Mouse (Mus musculus) 3134 (cell line): ENCODE data around the gene 1700020D05Rik.
A peak's percentile ranks its signal among the peaks of the same experiment; 100 is the strongest.
"Not testable (repeated sequence)": the region's sequence is repeated elsewhere in the genome, so short reads cannot be mapped to it uniquely, and the experiment has no call there.

Experiments
- DNase-seq: peaks from one replicate; pipeline ENCODE4 v3.0.0-alpha.2; 2011; ENCODE audit warnings: low spot score; ENCODE audit not compliant: insufficient read length; ENCODE audit errors: extremely low read depth

The 1700020D05Rik gene

DNA sequence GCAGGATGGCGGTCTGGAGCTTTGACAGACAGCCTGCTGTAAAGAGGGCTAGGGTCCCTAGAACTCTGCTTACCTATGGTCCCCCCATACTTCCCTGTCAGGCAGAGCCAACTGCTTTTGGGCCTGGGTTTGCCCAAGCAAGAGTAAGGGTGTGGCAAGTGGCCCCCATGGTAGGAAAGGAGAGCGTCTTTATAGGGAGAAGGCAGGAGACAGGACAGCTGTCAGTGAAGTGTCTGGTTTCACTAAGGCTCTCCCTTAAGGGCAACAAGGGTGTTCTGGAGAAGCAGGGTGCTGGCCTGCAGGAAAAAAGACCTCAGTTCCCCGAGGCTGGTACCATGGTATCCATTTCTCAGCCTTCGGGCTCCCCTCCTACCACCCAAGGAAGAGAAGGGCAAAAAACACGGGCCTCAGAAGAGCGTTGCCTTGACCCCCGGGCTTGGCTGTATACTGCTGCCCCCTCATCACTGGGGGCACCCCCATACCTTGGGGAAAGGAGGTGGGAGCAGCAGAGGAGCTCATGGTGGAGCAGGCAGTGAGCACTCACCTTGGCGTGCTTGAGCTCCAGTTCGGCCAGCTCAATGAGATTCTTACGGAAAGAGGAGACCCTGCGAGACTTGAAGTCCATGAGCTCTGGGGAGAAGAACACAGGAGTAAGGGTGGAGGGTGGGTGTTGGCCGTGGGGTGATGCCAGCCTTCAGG lies 8.1 kb downstream of the 1700020D05Rik start:
- no peak for DNase-seq

DNA sequence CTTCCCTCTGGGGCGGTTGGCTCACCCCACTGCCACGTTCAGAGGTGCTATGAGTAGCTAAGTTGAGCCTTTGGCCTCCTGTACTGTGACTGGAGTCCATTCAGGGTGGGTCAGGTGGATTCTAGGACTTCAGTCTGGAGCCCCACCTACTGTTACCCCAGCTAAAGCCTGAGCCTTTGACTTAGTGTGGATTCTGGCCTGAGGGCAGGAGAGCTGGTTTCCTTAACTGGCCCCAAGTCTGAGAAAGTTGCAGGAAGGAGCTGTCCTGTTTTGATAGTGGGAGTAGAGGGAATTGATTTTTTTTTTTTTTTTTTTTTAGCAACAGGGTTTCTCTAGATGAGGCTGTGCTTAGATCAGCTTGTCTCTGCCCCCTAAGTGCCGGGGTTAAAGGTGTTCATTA lies 9.3 kb downstream of the 1700020D05Rik start:
- DNase-seq: no peak

DNA sequence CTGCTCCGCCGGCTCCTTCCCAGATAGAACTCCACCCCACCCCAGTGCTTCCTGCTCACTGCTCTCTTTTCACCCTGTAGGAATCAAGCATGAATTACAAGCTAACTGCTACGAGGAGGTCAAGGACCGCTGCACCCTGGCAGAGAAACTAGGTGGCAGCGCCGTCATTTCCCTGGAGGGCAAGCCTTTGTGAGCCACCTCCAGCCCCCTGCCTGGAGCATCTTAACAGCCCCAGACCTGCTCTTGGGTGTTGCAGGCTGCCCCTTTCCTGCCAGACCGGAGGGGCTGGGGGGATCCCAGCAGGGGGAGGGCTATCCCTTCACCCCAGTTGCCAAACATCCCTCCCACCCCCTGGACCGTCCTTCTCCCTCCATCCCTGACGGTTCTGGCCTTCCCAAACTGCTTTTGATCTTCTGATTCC lies 10.3 kb downstream of the 1700020D05Rik start:
- DNase-seq: not testable (repeated sequence)

DNA sequence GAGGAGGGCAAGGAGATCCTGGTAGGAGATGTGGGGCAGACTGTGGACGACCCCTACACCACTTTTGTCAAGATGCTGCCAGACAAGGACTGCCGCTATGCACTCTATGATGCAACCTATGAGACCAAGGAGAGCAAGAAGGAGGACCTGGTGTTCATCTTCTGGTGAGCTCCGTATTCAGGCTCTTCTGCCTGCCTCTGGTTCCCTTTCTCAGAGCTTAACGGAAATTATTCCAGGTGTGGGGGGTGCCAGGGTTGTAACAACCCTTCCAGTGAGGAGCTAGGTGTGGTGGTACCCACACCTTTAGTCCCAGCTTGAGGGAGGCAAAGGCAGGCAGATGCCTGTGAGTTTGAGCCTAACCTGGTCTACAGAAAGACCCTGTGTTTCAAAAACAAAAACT lies 10.9 kb downstream of the 1700020D05Rik start:
- no peak for DNase-seq

DNA sequence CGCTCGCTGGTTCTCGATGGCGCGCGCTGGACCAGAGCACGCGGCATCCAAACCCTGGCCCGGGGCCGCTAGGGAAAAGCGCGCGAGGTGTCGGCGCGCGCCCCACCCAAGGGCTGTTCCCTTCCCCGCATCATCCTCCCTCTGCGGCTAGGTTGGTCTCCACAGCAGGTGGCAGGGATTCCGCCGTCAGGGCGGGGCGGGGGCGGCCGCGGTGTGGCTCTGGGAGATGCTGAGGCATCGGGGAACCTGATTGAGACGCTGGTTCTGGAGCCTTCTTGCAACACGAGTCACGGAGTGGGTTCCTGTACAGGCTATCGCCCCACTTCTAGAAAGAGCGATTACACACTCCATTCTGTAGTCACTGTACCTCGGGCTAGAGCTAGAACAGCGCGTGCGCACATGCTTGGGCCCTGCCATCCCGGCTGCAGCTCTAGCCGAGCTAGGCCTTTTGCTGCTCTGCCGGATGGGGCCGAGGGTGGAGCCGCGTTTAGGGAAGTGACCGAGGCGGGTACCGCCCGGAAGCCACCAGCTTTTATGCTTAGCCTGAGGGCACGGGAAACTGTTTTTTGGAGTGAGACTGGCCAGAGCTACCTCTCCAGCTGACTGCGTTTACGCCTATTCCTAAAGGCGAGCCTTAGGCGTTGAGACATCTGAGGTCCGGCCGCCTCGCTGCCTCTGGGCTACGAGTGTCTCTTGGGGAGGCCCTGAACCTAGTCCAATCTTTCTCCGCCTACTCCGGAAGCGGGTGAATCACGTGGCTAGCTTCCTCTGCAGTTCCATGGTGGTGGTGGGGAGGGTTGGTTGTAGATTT lies 12.5 kb downstream of the 1700020D05Rik start:
- peak; percentile 82 for DNase-seq

DNA sequence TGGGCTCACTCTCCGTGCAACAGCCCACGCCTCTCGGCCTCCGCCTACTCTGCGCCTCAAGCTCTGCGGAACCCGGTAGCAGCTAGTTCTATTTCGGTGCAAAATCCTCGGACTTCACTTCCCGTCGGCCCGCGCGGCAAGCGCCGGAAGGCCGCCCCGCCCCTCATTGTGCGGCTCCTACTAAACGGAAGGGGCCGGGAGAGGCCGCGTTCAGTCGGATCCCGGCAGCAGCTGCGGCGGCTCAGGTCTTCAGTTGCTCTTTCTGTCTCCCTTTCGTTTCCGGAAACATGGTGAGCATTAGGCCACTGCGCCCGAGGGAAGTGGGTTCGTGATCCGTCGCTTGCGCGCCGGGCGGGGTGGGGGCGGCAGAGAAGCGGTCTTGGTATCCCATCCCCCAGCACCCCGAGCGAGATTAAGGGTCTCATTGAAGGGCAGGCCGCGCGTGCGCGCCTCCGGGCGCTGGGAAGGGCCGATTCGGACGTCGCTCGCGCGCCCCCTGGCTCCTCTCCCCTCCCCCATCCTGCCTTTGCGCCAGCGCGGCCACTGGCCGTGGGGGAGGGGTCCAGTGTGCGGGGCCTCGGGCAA lies 13.2 kb downstream of the 1700020D05Rik start, which contains the start of gene Cfl1:
Gene Cfl1, plus strand, starts transcription at position 143 of the 585 bp plus-strand sequence.
- peak; percentile 96 for DNase-seq

DNA sequence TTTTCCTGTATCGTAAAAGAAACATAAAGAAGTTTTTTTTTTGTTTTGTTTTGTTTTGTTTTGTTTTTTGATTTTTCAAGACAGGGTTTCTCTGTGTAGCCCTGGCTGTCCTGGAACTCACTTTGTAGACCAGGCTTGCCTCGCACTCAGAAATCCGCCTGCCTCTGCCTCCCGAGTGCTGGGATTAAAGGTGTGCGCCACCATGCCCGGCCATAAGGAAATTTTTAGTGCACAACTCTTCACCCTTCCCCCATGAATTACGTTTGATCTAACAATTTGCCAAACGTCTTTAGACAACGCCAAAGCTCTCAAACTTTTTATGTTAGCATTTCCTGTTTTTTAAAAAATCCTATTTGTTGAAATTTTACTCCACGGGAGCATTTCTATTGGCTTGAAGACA lies 13.9 kb downstream of the 1700020D05Rik start:
- DNase-seq: not testable (repeated sequence)

DNA sequence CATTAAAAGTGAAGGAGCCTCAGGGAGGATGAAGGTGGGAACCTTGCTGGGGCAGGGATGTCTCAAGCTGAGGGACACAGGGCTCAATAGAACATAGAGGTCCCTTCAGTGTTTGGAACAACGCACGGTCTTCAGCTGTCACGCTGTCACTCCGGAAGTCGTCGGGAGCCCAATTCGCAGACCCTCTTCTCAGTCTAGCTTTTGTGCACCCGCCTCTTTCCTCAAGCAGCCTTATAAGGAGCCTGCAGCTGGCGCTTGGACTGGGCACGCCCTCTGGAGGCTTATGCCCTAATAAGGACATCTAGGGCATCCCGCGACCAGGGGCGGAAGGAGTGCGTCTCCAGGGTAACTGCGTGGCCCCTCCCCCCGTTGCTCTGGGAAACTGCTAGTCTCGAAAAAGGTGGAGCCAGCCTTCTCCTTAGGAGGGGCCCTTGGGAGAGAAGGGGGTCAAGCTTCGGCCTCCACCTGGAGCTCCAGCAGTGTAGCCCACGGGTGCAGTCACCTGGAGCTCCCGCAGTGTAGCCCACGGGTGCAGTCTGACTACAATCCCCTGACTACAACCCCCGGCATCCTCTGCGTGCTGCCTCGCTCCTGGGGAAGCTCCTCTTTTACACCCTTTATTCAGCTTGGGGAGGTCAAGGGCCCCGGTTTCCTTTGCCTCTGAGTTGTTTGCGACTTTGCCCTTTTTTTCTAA lies 14.6 kb downstream of the 1700020D05Rik start:
- DNase-seq: peak; percentile 96

DNA sequence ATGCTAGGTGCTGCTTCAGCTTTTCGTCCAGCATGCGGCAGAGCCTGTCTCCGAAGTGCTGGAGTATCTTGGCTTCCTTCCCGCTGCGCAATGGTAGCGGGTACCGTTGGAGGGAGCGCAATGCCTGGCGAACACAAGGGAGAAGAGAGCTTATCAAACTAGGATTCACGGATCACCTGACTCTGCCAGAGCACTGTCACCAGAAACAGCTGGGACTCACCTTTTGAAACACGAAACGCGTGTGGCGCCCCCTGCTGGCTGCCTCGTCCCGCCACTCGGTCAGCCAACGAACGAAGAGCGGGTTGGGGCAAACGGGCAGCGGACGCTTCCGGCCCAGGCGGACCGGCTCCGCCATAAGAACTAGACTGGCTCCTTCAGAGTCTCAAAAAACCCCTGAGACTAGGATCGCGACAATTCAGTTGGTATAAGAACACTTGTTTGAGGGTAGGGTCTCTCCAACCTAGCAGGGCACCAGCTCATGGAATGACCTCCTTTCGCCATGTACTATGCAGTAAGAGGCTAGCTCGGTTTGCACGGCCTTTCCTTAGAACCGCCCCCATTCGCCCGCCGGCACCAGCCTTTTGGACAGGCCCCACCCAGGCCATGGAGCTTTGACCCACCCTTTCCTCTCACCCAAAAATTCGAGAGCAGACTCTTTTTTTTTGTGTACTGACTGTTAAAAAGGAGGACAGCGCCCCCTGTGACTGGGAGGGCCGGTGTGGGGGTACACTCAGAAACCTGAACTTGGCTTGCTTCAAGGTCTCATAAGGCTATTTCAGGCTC lies 15.6 kb downstream of the 1700020D05Rik start, which contains the start of gene Mus81:
Gene Mus81, minus strand, starts transcription at position 635 of the 783 bp plus-strand sequence.
- DNase-seq: peak; percentile 93

DNA sequence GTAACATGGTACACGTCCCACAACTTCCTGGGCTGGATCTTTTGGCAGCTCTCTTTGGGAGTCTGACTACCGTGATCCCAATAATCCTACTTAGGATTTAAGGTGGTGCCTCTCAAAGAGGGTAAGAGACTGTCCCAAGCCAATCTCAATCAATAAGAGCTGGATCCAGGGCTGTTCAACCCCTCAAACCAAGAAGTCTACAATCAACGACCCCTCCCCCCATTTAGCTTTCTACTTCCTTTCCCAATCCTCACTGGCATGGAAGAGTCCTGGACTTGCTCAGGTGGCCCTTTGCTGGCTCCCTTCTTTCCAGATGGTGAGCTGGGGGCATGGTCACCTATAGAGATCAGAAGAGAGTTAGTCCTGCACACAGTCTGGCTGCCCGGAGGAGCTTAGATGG lies 16.8 kb downstream of the 1700020D05Rik start:
- DNase-seq: no peak

DNA sequence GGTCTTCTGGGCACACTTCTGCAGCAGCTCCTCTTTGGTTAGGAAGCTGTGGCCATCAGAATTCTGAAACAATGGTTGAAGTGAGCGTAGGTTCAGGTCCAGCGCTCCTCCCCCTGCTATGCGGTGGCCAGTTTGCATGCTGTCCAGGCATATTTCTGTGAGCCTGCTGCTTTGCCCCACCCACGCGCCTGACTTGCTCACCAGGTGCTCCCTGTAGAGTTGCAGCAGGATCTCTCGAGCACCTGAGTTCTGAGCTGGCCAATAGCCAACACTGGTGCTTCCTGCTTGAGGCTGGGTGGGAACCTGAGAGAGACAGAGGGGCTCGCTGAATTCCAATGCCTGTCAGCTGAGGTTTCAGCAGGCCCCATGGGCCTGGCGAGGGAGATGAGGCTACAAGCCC lies 17.3 kb downstream of the 1700020D05Rik start:
- DNase-seq: no peak

DNA sequence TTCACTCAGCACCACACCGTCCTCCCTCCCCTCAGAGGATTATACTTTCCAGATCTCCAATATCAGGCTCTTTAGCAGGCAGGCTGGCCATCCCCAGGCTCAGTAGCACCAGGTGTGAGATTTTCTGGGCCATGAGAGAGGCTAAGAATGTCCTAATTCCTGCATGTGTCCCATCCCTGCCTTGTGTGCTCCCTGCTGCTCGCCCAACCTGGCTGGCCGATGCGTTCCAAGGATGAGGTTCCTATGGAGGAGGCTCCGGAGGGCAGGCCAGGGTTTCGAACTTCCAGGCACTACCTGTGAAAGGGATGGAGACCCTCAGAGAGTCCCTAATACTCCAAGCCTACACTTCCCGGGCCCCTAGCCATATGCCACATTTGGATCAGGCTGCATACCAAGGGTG lies 17.8 kb downstream of the 1700020D05Rik start:
- no peak for DNase-seq

DNA sequence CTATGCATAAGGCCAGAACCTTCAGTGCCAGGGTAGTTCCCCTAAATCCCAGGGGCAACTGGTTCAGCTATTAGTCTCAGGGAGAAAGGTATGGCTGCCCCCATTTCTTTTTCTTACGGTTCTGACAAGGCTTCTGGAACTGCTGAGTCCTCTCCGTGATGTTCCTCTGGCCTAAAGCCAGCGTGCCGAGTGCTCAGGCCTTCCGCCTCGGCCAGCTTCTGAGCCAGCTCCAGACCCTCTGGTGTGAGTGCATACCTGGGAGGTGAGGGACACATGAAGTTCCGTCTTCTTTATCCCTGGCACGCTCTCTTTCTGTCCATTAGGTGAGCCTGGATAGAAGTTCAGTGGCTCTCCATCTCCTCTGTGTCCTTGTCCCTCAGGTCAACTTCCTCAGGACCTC lies 18.2 kb downstream of the 1700020D05Rik start:
- DNase-seq: no peak

DNA sequence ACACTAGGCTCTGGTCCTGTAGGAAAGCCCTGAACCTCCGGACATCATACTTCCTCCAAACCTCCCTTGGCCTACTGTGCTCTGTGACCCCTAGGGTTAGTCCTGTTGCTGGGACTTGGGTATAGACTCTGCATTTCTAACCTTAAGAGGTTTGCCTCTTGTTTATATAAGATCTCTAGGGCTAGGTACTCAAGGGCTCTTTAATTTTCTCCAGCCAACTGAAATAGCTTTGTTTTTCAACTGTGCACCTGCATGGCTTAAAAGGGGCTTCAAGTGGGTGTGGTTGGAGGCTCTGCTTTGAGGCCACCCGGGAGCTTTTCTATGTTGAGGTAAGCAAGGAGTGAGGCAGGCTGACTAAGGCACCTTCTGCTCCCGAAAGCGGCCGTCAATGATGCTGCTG lies 19.1 kb downstream of the 1700020D05Rik start:
- no peak for DNase-seq

DNA sequence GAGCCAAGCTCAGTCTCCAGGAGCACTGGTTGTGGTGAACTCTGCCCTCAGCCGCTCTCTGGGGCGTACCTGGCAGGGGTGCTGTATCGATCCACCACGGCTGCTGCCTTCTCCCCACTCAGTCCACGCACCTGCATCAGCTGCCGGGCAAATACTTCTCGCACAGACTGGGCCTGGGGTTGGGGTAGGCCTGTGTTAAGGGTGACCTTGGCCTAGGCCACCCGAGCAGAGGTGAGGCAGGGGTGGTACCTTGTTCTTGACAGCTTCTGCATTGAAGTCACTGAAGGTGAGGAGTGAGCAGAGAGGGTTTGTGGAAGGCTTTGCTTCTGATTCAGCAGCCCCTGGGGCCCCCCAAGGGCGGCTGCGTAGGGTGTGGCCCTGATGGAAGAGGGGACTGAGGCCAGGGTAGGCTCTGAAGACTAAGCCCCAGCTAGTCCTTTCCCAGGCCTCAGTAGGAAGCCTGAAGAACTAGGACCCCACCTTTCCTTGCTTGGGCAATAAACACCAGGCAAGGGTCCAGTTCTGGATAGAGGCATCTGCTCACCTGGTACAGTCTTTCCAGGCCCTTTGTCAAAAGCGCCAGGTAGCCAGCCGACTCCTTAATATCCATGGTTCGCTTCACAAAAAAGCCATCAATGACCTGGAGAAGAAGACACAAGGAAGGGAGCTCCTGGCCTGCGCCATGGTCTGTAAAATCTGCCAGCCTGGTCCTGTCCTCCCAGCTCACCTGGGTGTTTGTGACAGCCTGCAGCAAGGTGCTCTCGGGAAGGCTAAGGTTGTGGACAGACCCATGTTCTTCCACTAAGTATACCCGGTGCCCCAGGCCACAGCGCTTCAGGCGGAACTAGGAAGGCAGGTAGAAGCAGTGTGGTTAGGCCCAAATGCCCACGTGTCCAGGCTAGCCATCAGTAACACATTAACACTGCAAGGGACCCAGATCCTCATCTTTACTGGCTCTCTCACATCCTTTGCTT lies 19.9 kb downstream of the 1700020D05Rik start:
- no peak for DNase-seq

DNA sequence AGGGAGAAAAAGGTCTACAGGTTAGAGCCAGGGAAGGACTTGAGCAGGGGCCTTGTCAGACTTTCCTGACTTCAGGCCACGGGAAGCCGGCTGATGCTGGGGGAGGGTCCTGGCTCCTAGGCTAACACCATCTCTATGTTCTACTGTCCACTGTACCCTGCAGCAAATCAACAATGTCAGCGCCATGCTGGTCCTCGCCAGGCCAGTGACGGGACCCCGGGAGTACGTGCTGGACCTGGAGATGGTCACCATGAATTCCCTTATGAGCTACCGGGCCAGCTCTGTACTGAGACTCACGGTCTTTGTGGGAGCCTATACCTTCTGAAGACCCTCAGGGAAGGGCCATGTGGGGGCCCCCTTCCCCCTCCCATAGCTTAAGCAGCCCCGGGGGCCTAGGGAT lies 22.2 kb downstream of the 1700020D05Rik start:
- no peak for DNase-seq

DNA sequence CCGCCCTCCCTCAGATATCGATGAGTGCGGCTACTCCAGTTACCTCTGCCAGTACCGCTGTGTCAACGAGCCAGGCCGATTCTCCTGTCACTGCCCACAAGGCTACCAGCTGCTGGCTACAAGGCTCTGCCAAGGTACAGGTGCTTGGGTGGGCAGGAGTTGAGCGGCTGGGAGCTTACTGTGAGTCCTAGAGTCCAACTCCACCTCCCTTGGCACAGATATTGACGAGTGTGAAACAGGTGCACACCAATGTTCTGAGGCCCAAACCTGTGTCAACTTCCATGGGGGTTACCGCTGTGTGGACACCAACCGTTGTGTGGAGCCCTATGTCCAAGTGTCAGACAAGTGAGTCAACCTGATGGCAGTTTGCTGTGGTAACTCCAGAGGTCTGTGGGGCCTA lies 23.6 kb downstream of the 1700020D05Rik start:
- no peak for DNase-seq

DNA sequence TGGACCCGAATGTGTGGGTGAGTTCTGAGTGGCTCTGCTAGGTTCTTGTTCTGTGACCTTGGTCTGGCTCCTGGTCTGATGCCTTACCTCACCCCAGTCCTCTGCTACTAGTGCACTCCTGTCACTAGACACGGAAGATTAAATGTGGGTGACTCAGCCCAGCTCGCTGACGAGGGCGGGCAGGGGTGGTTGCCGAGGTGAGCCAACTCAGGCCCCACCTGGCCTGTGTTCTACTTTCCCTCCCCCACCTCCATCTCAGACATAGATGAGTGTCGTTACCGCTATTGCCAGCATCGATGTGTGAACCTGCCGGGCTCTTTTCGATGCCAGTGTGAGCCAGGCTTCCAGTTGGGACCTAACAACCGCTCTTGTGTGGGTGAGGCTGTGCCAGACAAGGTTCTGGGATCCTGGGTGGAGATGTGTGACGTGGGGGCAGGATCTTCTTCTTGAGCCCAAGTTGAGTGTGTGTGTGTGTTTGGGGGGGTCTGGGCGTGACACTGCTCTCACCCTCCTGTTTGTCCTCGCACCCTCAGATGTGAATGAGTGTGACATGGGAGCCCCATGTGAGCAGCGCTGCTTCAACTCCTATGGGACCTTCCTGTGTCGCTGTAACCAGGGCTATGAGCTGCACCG lies 25.8 kb downstream of the 1700020D05Rik start:
- DNase-seq: no peak
